Mouse (Mus musculus) MEL (cell line): Measurements from ENCODE around the gene Ctu2. TPM values are rescaled to one million over a fixed set of nuclear protein-coding genes. Genes with fewer than 3 reads are reported as not detected.

Experiments
- DNase-seq: peaks from one replicate; pipeline ENCODE4 v3.0.0; 2011; ENCODE audit warnings: low read depth, low spot score
- H3K27ac ChIP-seq: 2 replicates; pipeline ENCODE4 v1.5.1; 2012; ENCODE audit warnings: low read depth, mild to moderate bottlenecking, control low read depth, low read length, moderate library complexity; ENCODE audit not compliant: control insufficient read depth
- H3K27me3 ChIP-seq, 2 experiments: fragments of 150-350 bp in 1 of 2; sonication (generic) in 1 of 2; 2 replicates each; pipeline ENCODE4 v1.6.1; 2012; ENCODE audit warnings: low read length in 2 of 2, mild to moderate bottlenecking in 2 of 2, improper control_type of control experiment in 1 of 2, moderate library complexity in 1 of 2; ENCODE audit not compliant: insufficient read depth in 2 of 2, control insufficient read depth in 1 of 2
- H3K36me3 ChIP-seq, 2 experiments: 2 replicates each; pipeline ENCODE4 v1.6.1; 2012 to 2014; ENCODE audit warnings: low read length in 2 of 2, improper control_type of control experiment in 1 of 2, inconsistent platforms in 1 of 2, mild to moderate bottlenecking in 1 of 2; ENCODE audit not compliant: insufficient read depth in 2 of 2, control insufficient read depth in 1 of 2
- H3K4me1 ChIP-seq, 2 experiments: fragments of 150-350 bp in 1 of 2; sonication (generic) in 1 of 2; 2 replicates each; pipeline ENCODE4 v1.6.1; 2012; ENCODE audit warnings: low read length in 2 of 2, improper control_type of control experiment in 1 of 2, mild to moderate bottlenecking in 1 of 2; ENCODE audit not compliant: insufficient read depth in 2 of 2, control insufficient read depth in 1 of 2
- H3K4me3 ChIP-seq, 2 experiments: fragments of 150-350 bp in 1 of 2; sonication (generic) in 1 of 2; 2 replicates each; pipeline ENCODE4 v1.5.1; 2012; ENCODE audit warnings: low read depth in 2 of 2, low read length in 2 of 2, mild to moderate bottlenecking in 2 of 2, moderate library complexity in 2 of 2, control low read depth in 1 of 2, improper control_type of control experiment in 1 of 2; ENCODE audit not compliant: control insufficient read depth in 1 of 2, insufficient read depth in 1 of 2
- H3K79me2 ChIP-seq: 2 replicates; pipeline ENCODE4 v1.6.1; 2012; ENCODE audit warnings: mild to moderate bottlenecking, low read length, moderate library complexity; ENCODE audit not compliant: control insufficient read depth, poor library complexity, insufficient read depth
- H3K9ac ChIP-seq: 2 replicates; pipeline ENCODE4 v1.6.1; 2012; ENCODE audit warnings: low read depth, mild to moderate bottlenecking, control low read depth, low read length, moderate library complexity; ENCODE audit not compliant: control insufficient read depth, poor library complexity, severe bottlenecking
- H3K9me3 ChIP-seq: fragments of 150-350 bp; sonication (generic); replicated peaks from 2 replicates; pipeline ENCODE4 v1.6.1; 2012; ENCODE audit warnings: mild to moderate bottlenecking, low read length, improper control_type of control experiment, moderate library complexity; ENCODE audit not compliant: insufficient read depth
- BHLHE40 ChIP-seq: IDR thresholded peaks from 2 replicates; pipeline ENCODE4 v1.6.1; 2012; ENCODE audit warnings: low read depth, mild to moderate bottlenecking, inconsistent platforms, low read length, improper control_type of control experiment, borderline replicate concordance
- ELF1 ChIP-seq: IDR thresholded peaks from 2 replicates; pipeline ENCODE4 v1.6.1; 2014; ENCODE audit warnings: low read depth, mild to moderate bottlenecking, inconsistent platforms, low read length, improper control_type of control experiment, moderate library complexity
- EP300 ChIP-seq, 2 experiments: IDR thresholded peaks; 2 replicates each; pipeline ENCODE4 v1.6.1; 2011; ENCODE audit warnings: improper control_type of control experiment in 2 of 2, low read length in 2 of 2, low read depth in 1 of 2, mild to moderate bottlenecking in 1 of 2
- ETS1 ChIP-seq: IDR thresholded peaks from 2 replicates; pipeline ENCODE4 v1.6.1; 2012; ENCODE audit warnings: low read depth, mild to moderate bottlenecking, inconsistent platforms, low read length, improper control_type of control experiment, moderate library complexity
- GABPA ChIP-seq: IDR thresholded peaks from 2 replicates; pipeline ENCODE4 v1.6.1; 2012; ENCODE audit warnings: low read depth, mild to moderate bottlenecking, inconsistent platforms, low read length, improper control_type of control experiment, moderate library complexity
- GATA1 ChIP-seq: IDR thresholded peaks from 2 replicates; pipeline ENCODE4 v1.6.1; 2011; ENCODE audit warnings: low read depth, low read length, improper control_type of control experiment
- JUND ChIP-seq: IDR thresholded peaks from 2 replicates; pipeline ENCODE4 v1.6.1; 2011; ENCODE audit warnings: low read depth, mild to moderate bottlenecking, improper control_type of control experiment, low read length
- MAZ ChIP-seq: IDR thresholded peaks from 2 replicates; pipeline ENCODE4 v1.6.1; 2012; ENCODE audit warnings: low read depth, mild to moderate bottlenecking, inconsistent platforms, low read length, improper control_type of control experiment
- MYB ChIP-seq: IDR thresholded peaks from 2 replicates; pipeline ENCODE4 v1.6.1; 2011; ENCODE audit warnings: mild to moderate bottlenecking, low read depth, low read length, improper control_type of control experiment
- MYC ChIP-seq: IDR thresholded peaks from 2 replicates; pipeline ENCODE4 v1.6.1; 2011; ENCODE audit warnings: low read depth, mild to moderate bottlenecking, low read length, improper control_type of control experiment, moderate library complexity
- NELFE ChIP-seq: IDR thresholded peaks from 2 replicates; pipeline ENCODE4 v1.6.1; 2011; ENCODE audit warnings: low read depth, low read length, improper control_type of control experiment
- NRF1 ChIP-seq: IDR thresholded peaks from 2 replicates; pipeline ENCODE4 v1.6.1; 2014; ENCODE audit warnings: low read depth, mild to moderate bottlenecking, inconsistent platforms, low read length, improper control_type of control experiment, moderate library complexity; ENCODE audit not compliant: poor library complexity, insufficient read depth, severe bottlenecking
- POLR2AphosphoS2 ChIP-seq: IDR thresholded peaks from 2 replicates; pipeline ENCODE4 v1.6.1; 2011; ENCODE audit warnings: low read length, improper control_type of control experiment
- SIN3A ChIP-seq: IDR thresholded peaks from 2 replicates; pipeline ENCODE4 v1.6.1; 2012; ENCODE audit warnings: low read length, improper control_type of control experiment, inconsistent platforms
- SMC3 ChIP-seq: IDR thresholded peaks from 2 replicates; pipeline ENCODE4 v1.6.1; 2011; ENCODE audit warnings: low read depth, low read length, improper control_type of control experiment
- TAL1 ChIP-seq: IDR thresholded peaks from 2 replicates; pipeline ENCODE4 v1.6.1; 2012; ENCODE audit warnings: mild to moderate bottlenecking, inconsistent platforms, low read length, moderate library complexity, mixed read lengths
- USF1 ChIP-seq: IDR thresholded peaks from 2 replicates; pipeline ENCODE4 v1.6.1; 2014; ENCODE audit warnings: low read depth, mild to moderate bottlenecking, inconsistent platforms, low read length, improper control_type of control experiment, moderate library complexity
- USF2 ChIP-seq, 2 experiments: IDR thresholded peaks; 2 replicates each; pipeline ENCODE4 v1.6.1; 2011 to 2012; ENCODE audit warnings: improper control_type of control experiment in 2 of 2, low read length in 2 of 2, borderline replicate concordance in 1 of 2, inconsistent platforms in 1 of 2, low read depth in 1 of 2, mild to moderate bottlenecking in 1 of 2; ENCODE audit not compliant: insufficient read depth in 1 of 2
- ZC3H11A ChIP-seq: IDR thresholded peaks from 2 replicates; pipeline ENCODE4 v1.6.1; 2012; ENCODE audit warnings: low read depth, mild to moderate bottlenecking, inconsistent platforms, low read length, improper control_type of control experiment
- polyA plus RNA-seq, 2 experiments: library from polyadenylated mRNA; stranded (reverse) in 1 of 2; unstranded in 1 of 2; fragments of >175 nt in 1 of 2; fragments of >200 nt in 1 of 2; gene quantifications; 2 replicates each; pipeline versions ENCODE4 v1.2.1 to v1.2.4; 2012; ENCODE audit warnings: low replicate concordance in 2 of 2, low read depth in 1 of 2; ENCODE audit not compliant: insufficient read length in 2 of 2, insufficient read depth in 1 of 2, missing spikeins in 1 of 2
- total RNA-seq: library from RNA; depleted of rRNA; stranded (reverse); fragments of 300-350 nt; gene quantifications from 2 replicates; pipeline ENCODE4 v1.2.3, GENCODE M21; 2012

Gene Ctu2
- total and polyA plus RNA-seq, 3 experiments: 44.0 to 57.4 TPM; not detected in 1

GRCm38 (mm10) chr8:122452154-122452553, 23.8 kb upstream of the Ctu2 start:
- peaks cover 0 to 2% of the 10 kb centered on the region in 2 experiments; a peak in 2 of 4 replicates for H3K36me3 ChIP-seq
- TF ChIP-seq BHLHE40 (no peak), TAL1 (no peak)
- H3K9ac ChIP-seq: no peak overlapping the region
- no peaks in the 10 kb centered on the region for H3K79me2 ChIP-seq
- H3K4me3 ChIP-seq: no peak overlapping the region
- peaks cover 9 to 18% of the 10 kb centered on the region in 2 experiments for H3K4me1 ChIP-seq
- no peak overlapping the region for H3K27ac ChIP-seq
- no peak for DNase-seq
- H3K9me3 ChIP-seq: no peaks in the 10 kb centered on the region
- no peaks in the 10 kb centered on the region; a peak in 1 of 4 replicates for H3K27me3 ChIP-seq

- Histone ChIP-seq H3K9me3 (no peaks in the 10 kb centered on the region), H3K4me1 (peaks cover 9 to 18% of the 10 kb centered on the region in 2 experiments), H3K27me3 (no peaks in the 10 kb centered on the region; a peak in 1 of 4 replicates), H3K4me3 (no peak overlapping the region), H3K9ac (no peak overlapping the region), H3K36me3 (peaks cover 0 to 4% of the 10 kb centered on the region in 2 experiments; a peak in 2 of 4 replicates), H3K79me2 (no peaks in the 10 kb centered on the region), H3K27ac (no peak overlapping the region)
- no peak for TF ChIP-seq ELF1
- 0 out of 2 replicates have a peak, but pooled peaks have one; percentile 10 for TF ChIP-seq GATA1
- TF ChIP-seq NRF1: no peak
- TF ChIP-seq EP300 (IDR thresholded peaks at IDR 0.05; ENCODE audit: low read depth in 1 of 2, low read length in 2 of 2): peak; percentile 46 to 50; a peak in 3 of 4 replicates
- no peak for TF ChIP-seq NELFE
- no peak for TF ChIP-seq JUND
- TF ChIP-seq MYB: peak; percentile 84
- DNase-seq: peak; percentile 71
Measured at GRCm38 (mm10) chr8:122454409-122454808, 21.5 kb upstream of the Ctu2 start.

- no peak for DNase-seq
- Histone ChIP-seq H3K79me2 (no peaks in the 10 kb centered on the region), H3K27ac (no peak overlapping the region), H3K4me3 (no peak overlapping the region), H3K9me3 (no peaks in the 10 kb centered on the region), H3K27me3 (no peaks in the 10 kb centered on the region; a peak in 1 of 4 replicates), H3K36me3 (peaks cover 0 to 6% of the 10 kb centered on the region in 2 experiments; a peak in 2 of 4 replicates), H3K9ac (no peak overlapping the region), H3K4me1 (peaks cover 10 to 35% of the 10 kb centered on the region in 2 experiments)
- TF ChIP-seq ETS1: no peak
- TF ChIP-seq ZC3H11A: no peak
- TF ChIP-seq MAZ: no peak
- TF ChIP-seq USF1: no peak
- no peak for TF ChIP-seq GABPA
- no peak for TF ChIP-seq SIN3A
- no peak for TF ChIP-seq MYB
- TF ChIP-seq POLR2AphosphoS2: no peak
- TF ChIP-seq EP300 (IDR thresholded peaks at IDR 0.05; ENCODE audit: low read depth in 1 of 2, low read length in 2 of 2): no peak
- TF ChIP-seq SMC3: no peak
- TF ChIP-seq USF2 (IDR thresholded peaks at IDR 0.05; ENCODE audit: borderline replicate concordance in 1 of 2, insufficient read depth in 1 of 2, low read depth in 1 of 2, low read length in 2 of 2): no peak
- TF ChIP-seq MYC: no peak
Measured at GRCm38 (mm10) chr8:122457171-122457570, 18.8 kb upstream of the Ctu2 start.
